Mouse (Mus musculus) bone marrow macrophage, adult 2 months (primary cell): ENCODE data around the gene Skap1.

Experiments used
- CTCF ChIP-seq: IDR thresholded peaks from 2 replicates; pipeline ENCODE4 v1.5.1; 2012; ENCODE audit warnings: low read depth, mild to moderate bottlenecking, low read length, moderate library complexity
- POLR2A ChIP-seq: IDR thresholded peaks from 2 replicates; pipeline ENCODE4 v1.6.1; 2012; ENCODE audit warnings: mild to moderate bottlenecking, low read depth, low read length, borderline replicate concordance

GRCm38 (mm10) chr11:96434888-96435287 is 29.5 kb upstream of the Skap1 start:
- TF ChIP-seq POLR2A, result no peak
- no peak for TF ChIP-seq CTCF
